Mouse (Mus musculus) neural tube, embryonic 15.5 days (tissue): ENCODE measurements around the gene Taok3. TPM values are rescaled to one million over a fixed set of nuclear protein-coding genes. Genes with fewer than 3 reads are reported as not detected.
"Not testable (repeated sequence)": the region's sequence is repeated elsewhere in the genome, so short reads cannot be mapped to it uniquely, and the experiment has no call there.

Source experiments
- ATAC-seq: fragments of 200-750 bp; cut with Nextera tagmentation; 2 replicates; pipeline ENCODE4 v1.8.0; 2017; ENCODE audit warnings: mild to moderate bottlenecking, moderate TSS enrichment, moderate library complexity; ENCODE audit not compliant: low FRiP score
- H3K27ac ChIP-seq: fragments of 300-500 bp; sonication (generic); replicated peaks from 2 replicates; pipeline ENCODE4 v1.5.1; 2015; ENCODE audit warnings: mild to moderate bottlenecking, inconsistent platforms
- H3K27me3 ChIP-seq: fragments of 300-500 bp; sonication (generic); replicated peaks from 2 replicates; pipeline ENCODE4 v1.6.1; 2015; ENCODE audit warnings: inconsistent platforms
- H3K36me3 ChIP-seq: fragments of 300-500 bp; sonication (generic); 2 replicates; pipeline ENCODE4 v1.6.1; 2015; ENCODE audit warnings: inconsistent platforms
- H3K4me1 ChIP-seq: fragments of 300-500 bp; sonication (generic); 2 replicates; pipeline ENCODE4 v1.6.1; 2015; ENCODE audit warnings: inconsistent platforms
- H3K4me2 ChIP-seq: fragments of 300-500 bp; sonication (generic); 2 replicates; pipeline ENCODE4 v1.6.1; 2015; ENCODE audit warnings: inconsistent platforms, mild to moderate bottlenecking, moderate library complexity
- H3K4me3 ChIP-seq: fragments of 300-500 bp; sonication (generic); replicated peaks from 2 replicates; pipeline ENCODE4 v1.5.1; 2015; ENCODE audit warnings: mild to moderate bottlenecking, inconsistent platforms
- H3K9ac ChIP-seq: fragments of 300-500 bp; sonication (generic); replicated peaks from 2 replicates; pipeline ENCODE4 v1.6.1; 2015; ENCODE audit warnings: mild to moderate bottlenecking, inconsistent platforms
- H3K9me3 ChIP-seq: fragments of 300-500 bp; sonication (generic); replicated peaks from 2 replicates; pipeline ENCODE4 v1.6.1; 2016; ENCODE audit warnings: inconsistent platforms
- WGBS: fragments of 180-500 bp; shearing (Covaris S2); methylation state at CpG from one replicate; pipeline ENCODE4 v1.1.7; 2015; ENCODE audit warnings: mixed read lengths; 5-methylcytosine and 5-hydroxymethylcytosine counted together
- polyA plus RNA-seq: library from polyadenylated mRNA; unstranded; fragments of >200 nt; fragmentation: Nextera tagmentation; extraction: Ambion mirVana; gene quantifications from 2 replicates; pipeline ENCODE4 v1.2.1, GENCODE M21; 2015

Gene Taok3
- polyA plus RNA-seq, 1 experiment from 2014 or later: 63.8 TPM

- Histone ChIP-seq H3K9ac (peak within 1 kb of the TSS; percentile 81), H3K9me3 (0 out of 2 replicates have a peak, but pooled peaks cover 4% of the 10 kb centered on the region), H3K27ac (peak within 1 kb of the TSS; percentile 71), H3K4me2 (peak within 1 kb of the TSS; percentile 82), H3K36me3 (peaks cover 16% of the 10 kb centered on the region), H3K4me3 (peak within 1 kb of the TSS; percentile 80), H3K4me1 (peaks cover 38% of the 10 kb centered on the region), H3K27me3 (no peaks in the 10 kb centered on the region)
- ATAC-seq: peak; percentile 96
- under 1% methylated on average over 74 of the region's 77 CpGs for WGBS
These were observed 167.2 kb downstream of the Taok3 start, which contains the start of gene Pebp1 for GRCm38 (mm10) chr5:117286831-117287822. Gene Pebp1, minus strand, starts transcription at chr5:117287625.

- peaks cover 29% of the 10 kb centered on the region for H3K4me1 ChIP-seq
- no peak overlapping the region for H3K27ac ChIP-seq
- H3K9me3 ChIP-seq: 0 out of 2 replicates have a peak, but pooled peaks cover 4% of the 10 kb centered on the region
- H3K4me3 ChIP-seq: no peak overlapping the region
- H3K36me3 ChIP-seq: peaks cover 3% of the 10 kb centered on the region; the same call in 1 of the 2 replicates
- no peak overlapping the region for H3K9ac ChIP-seq
- no peak for ATAC-seq
- no peaks in the 10 kb centered on the region for H3K27me3 ChIP-seq
- H3K4me2 ChIP-seq: no peak overlapping the region
These were observed 169.7 kb downstream of the Taok3 start for GRCm38 (mm10) chr5:117289646-117290045.

- Histone ChIP-seq H3K27me3 (no peaks in the 10 kb centered on the region), H3K36me3 (no peaks in the 10 kb centered on the region), H3K9ac (no peak overlapping the region), H3K4me2 (no peak overlapping the region), H3K27ac (no peak overlapping the region), H3K4me3 (no peak overlapping the region), H3K9me3 (0 out of 2 replicates have a peak, but pooled peaks cover 4% of the 10 kb centered on the region), H3K4me1 (peaks cover 25% of the 10 kb centered on the region)
- no peak for ATAC-seq
- 95% methylated on average over 2 of the region's 2 CpGs for WGBS
These were observed 170.2 kb downstream of the Taok3 start for GRCm38 (mm10) chr5:117290081-117290480.

DNA sequence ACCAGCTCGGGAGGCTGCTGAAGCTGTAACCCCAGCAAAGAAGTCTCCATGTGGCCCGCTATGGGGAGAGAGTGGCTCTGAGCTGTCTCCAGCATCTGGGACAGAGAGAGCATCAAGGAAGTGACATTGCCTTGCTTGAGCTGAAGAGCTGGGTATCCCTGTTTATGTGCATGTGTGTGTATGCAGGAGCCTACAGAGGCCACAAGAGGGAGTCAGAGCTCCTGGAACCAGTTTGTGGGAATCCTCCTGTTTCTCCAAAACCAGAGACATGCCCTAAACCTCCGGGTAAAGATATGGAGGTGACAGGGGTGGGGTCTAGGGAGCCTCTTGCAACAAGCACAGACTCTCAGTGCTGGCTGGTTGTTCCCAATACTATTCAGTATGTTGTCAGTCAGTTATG, 171.4 kb downstream of the Taok3 start:
- Histone ChIP-seq H3K27me3 (no peaks in the 10 kb centered on the region), H3K27ac (no peak overlapping the region), H3K9me3 (0 out of 2 replicates have a peak, but pooled peaks cover 4% of the 10 kb centered on the region), H3K4me2 (no peak overlapping the region), H3K4me3 (no peak overlapping the region), H3K9ac (no peak overlapping the region), H3K36me3 (no peaks in the 10 kb centered on the region), H3K4me1 (peaks cover 12% of the 10 kb centered on the region)
- WGBS: 85% methylated on average over 3 of the region's 3 CpGs
- no peak for ATAC-seq

- H3K27me3 ChIP-seq: no peaks in the 10 kb centered on the region
- H3K4me2 ChIP-seq: no peak overlapping the region
- H3K27ac ChIP-seq: no peak overlapping the region
- ATAC-seq: no peak
- peaks cover 8% of the 10 kb centered on the region for H3K4me1 ChIP-seq
- H3K9ac ChIP-seq: no peak overlapping the region
- no peaks in the 10 kb centered on the region for H3K36me3 ChIP-seq
- 0 out of 2 replicates have a peak, but pooled peaks cover 4% of the 10 kb centered on the region for H3K9me3 ChIP-seq
- no peak overlapping the region for H3K4me3 ChIP-seq
- WGBS: 86% methylated on average over 6 of the region's 6 CpGs
These were observed 172.6 kb downstream of the Taok3 start for GRCm38 (mm10) chr5:117292547-117292946.

DNA sequence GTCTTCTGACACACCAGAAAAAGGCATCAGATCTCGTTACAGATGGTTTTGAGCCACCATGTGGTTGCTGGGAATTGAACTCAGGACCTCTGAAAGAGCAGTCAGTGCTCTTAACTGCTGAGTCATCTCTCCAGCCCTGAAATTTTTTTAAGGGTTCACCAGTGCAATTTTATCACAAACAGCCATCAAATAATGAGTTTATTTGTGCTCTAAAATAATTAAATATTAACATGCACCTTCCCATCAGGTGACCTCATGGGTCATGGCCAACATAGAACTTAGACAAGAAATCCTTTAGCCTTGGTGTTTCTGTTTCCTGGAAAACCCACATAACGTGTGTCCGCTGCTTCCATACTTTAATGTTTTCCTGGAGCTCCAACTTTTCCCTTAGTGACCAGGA, 173.8 kb downstream of the Taok3 start:
- H3K4me1 ChIP-seq, H3K4me2 ChIP-seq, H3K9me3 ChIP-seq, H3K9ac ChIP-seq, H3K4me3 ChIP-seq, H3K36me3 ChIP-seq, ATAC-seq, H3K27ac ChIP-seq, H3K27me3 ChIP-seq: not testable (repeated sequence)
- WGBS: 88% methylated on average over 3 of the region's 3 CpGs

DNA sequence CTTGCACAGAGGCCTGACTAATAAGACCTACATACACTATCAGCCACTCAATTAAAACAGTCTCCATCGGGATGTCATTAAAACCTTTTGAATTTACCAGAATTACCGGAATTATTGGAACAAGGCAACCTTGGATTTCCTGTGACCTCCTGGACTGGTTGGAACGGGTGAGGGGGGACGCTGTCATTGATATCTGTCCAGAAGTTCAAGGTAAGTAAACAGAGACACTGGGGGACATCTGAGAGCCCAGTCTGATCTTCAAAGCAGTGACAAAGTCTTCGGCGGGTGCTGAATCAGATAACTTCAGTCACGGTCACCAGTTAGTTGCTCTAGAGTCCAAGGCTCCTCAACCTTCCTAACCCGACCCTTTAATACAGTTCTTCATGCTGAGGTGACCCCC, 175.1 kb downstream of the Taok3 start:
- no peaks in the 10 kb centered on the region for H3K27me3 ChIP-seq
- 95% methylated on average over 8 of the region's 8 CpGs for WGBS
- H3K9me3 ChIP-seq: 0 out of 2 replicates have a peak, but pooled peaks cover 4% of the 10 kb centered on the region
- no peak overlapping the region for H3K27ac ChIP-seq
- H3K4me2 ChIP-seq: no peak overlapping the region
- no peak for ATAC-seq
- H3K4me1 ChIP-seq: no peaks in the 10 kb centered on the region
- no peak overlapping the region for H3K4me3 ChIP-seq
- H3K9ac ChIP-seq: no peak overlapping the region
- no peaks in the 10 kb centered on the region for H3K36me3 ChIP-seq

DNA sequence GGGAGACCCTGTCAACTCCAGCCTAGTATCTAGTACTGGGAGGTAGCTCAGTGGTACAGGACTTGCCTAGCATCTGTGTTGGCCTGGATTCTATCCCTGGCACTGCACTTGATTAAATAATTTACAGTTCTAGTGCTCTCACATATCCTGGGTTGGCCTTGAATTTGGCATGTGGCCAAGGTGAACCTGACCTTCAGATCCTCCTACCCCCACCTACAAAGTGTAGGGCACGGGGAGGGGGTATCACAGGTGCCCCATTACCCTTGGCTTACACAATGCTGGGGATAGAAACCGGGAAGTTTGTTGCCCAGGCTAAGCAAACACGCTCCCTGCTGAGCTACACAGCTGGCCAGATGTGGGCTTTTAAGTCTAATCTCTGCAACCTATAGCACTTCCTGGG, 183.0 kb downstream of the Taok3 start:
- no peak overlapping the region for H3K4me2 ChIP-seq
- H3K27me3 ChIP-seq: no peaks in the 10 kb centered on the region
- H3K27ac ChIP-seq: no peak overlapping the region
- H3K9ac ChIP-seq: no peak overlapping the region
- no peak for ATAC-seq
- no peaks in the 10 kb centered on the region for H3K4me1 ChIP-seq
- 80% methylated on average over 3 of the region's 3 CpGs for WGBS
- H3K9me3 ChIP-seq: no peaks in the 10 kb centered on the region
- H3K36me3 ChIP-seq: no peaks in the 10 kb centered on the region
- no peak overlapping the region for H3K4me3 ChIP-seq

DNA sequence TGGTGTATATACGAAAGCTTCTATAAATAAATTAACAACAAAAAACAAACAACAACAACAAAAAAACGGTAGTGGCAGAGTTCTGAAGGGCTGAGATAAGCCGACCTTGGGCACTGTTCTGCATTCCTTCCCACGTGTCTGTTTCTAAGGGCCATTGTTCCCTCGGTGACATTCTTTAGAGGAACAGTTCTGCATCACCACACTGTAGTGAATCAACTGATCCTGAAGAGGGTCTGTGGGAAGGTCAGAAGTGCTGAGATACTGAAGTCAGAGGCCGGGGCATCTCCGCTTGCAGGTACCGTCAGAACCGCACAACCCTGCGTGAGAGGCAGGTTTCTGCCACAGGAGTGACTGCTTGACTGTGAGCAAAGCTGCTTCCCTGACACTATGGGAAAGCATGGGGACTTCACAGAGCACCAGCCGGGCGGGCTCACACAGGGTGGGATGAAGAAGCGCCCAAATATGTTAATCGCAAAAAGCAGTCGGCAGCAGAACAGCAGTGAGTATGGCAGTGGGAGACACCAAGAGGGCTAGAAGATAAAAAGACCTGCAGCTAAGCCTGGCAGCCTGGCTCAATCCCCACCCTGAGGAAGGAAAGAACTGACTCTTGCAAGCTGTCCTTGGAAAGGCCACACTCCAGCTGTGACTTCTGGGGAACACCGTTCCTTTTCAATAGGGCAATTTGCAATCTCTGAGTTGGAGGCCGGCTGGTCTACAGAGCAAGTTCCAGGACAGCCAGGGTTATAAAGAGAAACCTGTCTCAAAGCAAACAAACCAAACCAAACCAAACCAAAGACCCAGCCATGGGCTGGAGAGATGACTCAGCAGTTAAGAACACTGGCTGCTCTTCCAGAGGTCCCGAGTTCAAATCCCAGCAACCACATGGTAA, 184.0 kb downstream of the Taok3 start:
- H3K9me3 ChIP-seq: no peaks in the 10 kb centered on the region
- no peaks in the 10 kb centered on the region for H3K27me3 ChIP-seq
- 48% methylated on average over 18 of the region's 18 CpGs for WGBS
- H3K9ac ChIP-seq: no peak overlapping the region
- no peak for ATAC-seq
- no peak overlapping the region for H3K4me2 ChIP-seq
- H3K4me3 ChIP-seq: no peak overlapping the region
- no peaks in the 10 kb centered on the region for H3K4me1 ChIP-seq
- H3K27ac ChIP-seq: no peak overlapping the region
- H3K36me3 ChIP-seq: no peaks in the 10 kb centered on the region

- no peak for ATAC-seq
- Histone ChIP-seq H3K4me3 (no peak overlapping the region), H3K4me1 (no peaks in the 10 kb centered on the region), H3K27ac (no peak overlapping the region), H3K9me3 (no peaks in the 10 kb centered on the region), H3K27me3 (no peaks in the 10 kb centered on the region), H3K36me3 (no peaks in the 10 kb centered on the region), H3K9ac (no peak overlapping the region), H3K4me2 (no peak overlapping the region)
- WGBS: 77% methylated on average over 7 of the region's 7 CpGs
These were observed 185.0 kb downstream of the Taok3 start for GRCm38 (mm10) chr5:117304947-117305346.

DNA sequence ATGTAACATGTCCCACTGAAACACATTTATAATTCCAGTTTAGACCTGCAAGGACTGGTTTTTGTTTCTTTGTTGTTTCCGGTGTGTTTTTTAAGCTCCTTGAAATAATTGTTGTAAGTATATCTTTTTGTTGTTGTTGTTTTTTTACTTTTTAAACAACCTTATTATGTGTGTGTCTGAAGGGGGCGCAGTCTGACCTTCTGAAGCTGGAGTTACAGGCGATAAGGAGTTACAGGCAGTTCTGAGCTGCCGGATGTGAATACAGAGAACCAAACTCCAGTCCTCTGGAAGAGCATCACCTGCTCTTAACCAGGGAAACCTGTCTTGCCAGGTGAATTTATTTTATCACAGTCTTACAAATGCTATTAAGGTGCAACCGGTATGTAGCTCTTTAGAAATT, 185.8 kb downstream of the Taok3 start:
- Histone ChIP-seq H3K9me3 (no peaks in the 10 kb centered on the region), H3K27ac (no peak overlapping the region), H3K4me2 (no peak overlapping the region), H3K4me3 (no peak overlapping the region), H3K36me3 (no peaks in the 10 kb centered on the region), H3K9ac (no peak overlapping the region), H3K4me1 (no peaks in the 10 kb centered on the region), H3K27me3 (no peaks in the 10 kb centered on the region)
- 92% methylated on average over 5 of the region's 5 CpGs for WGBS
- ATAC-seq: no peak
